Mouse (Mus musculus) C2C12 (cell line): Measurements from ENCODE around the gene Sh3bp4.

Source experiments
- CTCF ChIP-seq: IDR thresholded peaks from one replicate; pipeline ENCODE4 v1.5.1; 2011; ENCODE audit not compliant: control insufficient read depth, insufficient read depth, insufficient read length
- MAX ChIP-seq: IDR thresholded peaks from one replicate; pipeline ENCODE4 v1.6.1; 2011; ENCODE audit warnings: mild to moderate bottlenecking, control low read depth
- MYOD1 ChIP-seq: IDR thresholded peaks from one replicate; pipeline ENCODE4 v1.6.1; 2011; ENCODE audit warnings: low read depth; ENCODE audit not compliant: control insufficient read depth, insufficient read length
- MYOG ChIP-seq: IDR thresholded peaks from one replicate; pipeline ENCODE4 v1.6.1; 2011; ENCODE audit not compliant: control insufficient read depth, insufficient read length; ENCODE audit errors: extremely low read depth
- USF1 ChIP-seq: IDR thresholded peaks from one replicate; pipeline ENCODE4 v1.6.1; 2011; ENCODE audit warnings: low read depth, mild to moderate bottlenecking, control low read depth, moderate library complexity

- TF ChIP-seq CTCF (no peak), USF1 (no peak), MAX (no peak), MYOD1 (no peak), MYOG (no peak)
Observed at GRCm38 (mm10) chr1:89072143-89072990, 2.2 kb downstream of the Sh3bp4 start.
